Mouse (Mus musculus) ovary, adult 18-20 months (tissue): ENCODE measurements around the gene Stx2.

Experiments
- DNase-seq: peaks from one replicate; pipeline ENCODE4 v3.0.0; 2022; ENCODE audit warnings: low spot score, mixed read lengths

Stx2 gene

GRCm38 (mm10) chr5:129008412-129008826 lies at the start of gene Stx2:
Gene Stx2 (minus strand): TSS chr5:129008574.
- peak; percentile 89 for DNase-seq

GRCm38 (mm10) chr5:129054675-129055284 lies 46.4 kb upstream of the Stx2 start:
- no peak for DNase-seq

- DNase-seq: no peak
Observed at GRCm38 (mm10) chr5:129052636-129053355, 44.4 kb upstream of the Stx2 start.

- no peak for DNase-seq
Observed at GRCm38 (mm10) chr5:129051910-129052309, 43.5 kb upstream of the Stx2 start.

- no peak for DNase-seq
Observed at GRCm38 (mm10) chr5:129049372-129049771, 41.0 kb upstream of the Stx2 start.

- no peak for DNase-seq
Observed at GRCm38 (mm10) chr5:129045641-129046580, 37.5 kb upstream of the Stx2 start.

GRCm38 (mm10) chr5:129037739-129038138 lies 29.4 kb upstream of the Stx2 start:
- no peak for DNase-seq

- no peak for DNase-seq
Observed at GRCm38 (mm10) chr5:129036678-129037077, 28.3 kb upstream of the Stx2 start.

- no peak for DNase-seq
Observed at GRCm38 (mm10) chr5:129029131-129029723, 20.9 kb upstream of the Stx2 start.

GRCm38 (mm10) chr5:129026637-129027036 lies 18.3 kb upstream of the Stx2 start:
- DNase-seq: no peak

- no peak for DNase-seq
Observed at GRCm38 (mm10) chr5:129026171-129026570, 17.8 kb upstream of the Stx2 start.

- DNase-seq: no peak
Observed at GRCm38 (mm10) chr5:129025725-129026124, 17.4 kb upstream of the Stx2 start.

- no peak for DNase-seq
Observed at GRCm38 (mm10) chr5:129025048-129025447, 16.7 kb upstream of the Stx2 start.

- no peak for DNase-seq
Observed at GRCm38 (mm10) chr5:129020731-129021130, 12.4 kb upstream of the Stx2 start.

- DNase-seq: no peak
Observed at GRCm38 (mm10) chr5:129020300-129020668, 11.9 kb upstream of the Stx2 start.

- peak; percentile 93 for DNase-seq
Observed at GRCm38 (mm10) chr5:129019497-129020299, 11.3 kb upstream of the Stx2 start, which contains the start of gene Ran. Gene Ran (plus strand): TSS chr5:129020069.

- DNase-seq: no peak
Observed at GRCm38 (mm10) chr5:129018782-129019489, 10.6 kb upstream of the Stx2 start.

GRCm38 (mm10) chr5:129016370-129016769 lies 8.0 kb upstream of the Stx2 start:
- no peak for DNase-seq

GRCm38 (mm10) chr5:129015540-129015939 lies 7.2 kb upstream of the Stx2 start:
- DNase-seq: no peak

GRCm38 (mm10) chr5:129015020-129015419 lies 6.6 kb upstream of the Stx2 start:
- DNase-seq: no peak

GRCm38 (mm10) chr5:129010937-129011336 lies 2.6 kb upstream of the Stx2 start:
- DNase-seq: no peak
